Mouse (Mus musculus) heart, adult 9 months (tissue): ENCODE results near the gene Mest.

Experiments used
- DNase-seq, 2 experiments: peaks; one replicate each; pipeline ENCODE4 v3.0.0; 2022; ENCODE audit warnings: low spot score in 2 of 2

Mest gene

GRCm38 (mm10) chr6:30723331-30723730 is at the start of gene Mest:
Gene Mest, plus strand, starts transcription at chr6:30723547.
- no peak for DNase-seq

GRCm38 (mm10) chr6:30673764-30674561 is 49.4 kb upstream of the Mest start:
- DNase-seq = no peak

GRCm38 (mm10) chr6:30674714-30675280 is 48.5 kb upstream of the Mest start:
- peak in 1 of 2 experiments; percentile 17 for DNase-seq

GRCm38 (mm10) chr6:30675281-30675771 is 48.0 kb upstream of the Mest start:
- DNase-seq = peak; percentile 11 to 26

GRCm38 (mm10) chr6:30676506-30676905 is 46.8 kb upstream of the Mest start:
- DNase-seq = no peak

GRCm38 (mm10) chr6:30677591-30677990 is 45.8 kb upstream of the Mest start:
- DNase-seq = no peak

- no peak for DNase-seq
Measured at GRCm38 (mm10) chr6:30678482-30678881, 44.9 kb upstream of the Mest start.

- DNase-seq = no peak
Measured at GRCm38 (mm10) chr6:30679567-30679966, 43.8 kb upstream of the Mest start.

- no peak for DNase-seq
Measured at GRCm38 (mm10) chr6:30680442-30680841, 42.9 kb upstream of the Mest start.

GRCm38 (mm10) chr6:30681935-30682900 is 41.1 kb upstream of the Mest start:
- peak; percentile 34 to 38 for DNase-seq

GRCm38 (mm10) chr6:30684570-30684969 is 38.8 kb upstream of the Mest start:
- no peak for DNase-seq

- DNase-seq = no peak
Measured at GRCm38 (mm10) chr6:30687198-30687597, 36.1 kb upstream of the Mest start.

- no peak for DNase-seq
Measured at GRCm38 (mm10) chr6:30692826-30693225, 30.5 kb upstream of the Mest start.

GRCm38 (mm10) chr6:30693350-30693991 is 29.9 kb upstream of the Mest start, which contains the start of gene Cep41:
Gene Cep41, minus strand, starts transcription at chr6:30693749.
- DNase-seq = peak; percentile 96 to 97

GRCm38 (mm10) chr6:30694209-30694608 is 29.1 kb upstream of the Mest start:
- DNase-seq = no peak

GRCm38 (mm10) chr6:30695124-30695523 is 28.2 kb upstream of the Mest start:
- DNase-seq = no peak

GRCm38 (mm10) chr6:30697464-30697863 is 25.9 kb upstream of the Mest start:
- DNase-seq = no peak

GRCm38 (mm10) chr6:30698036-30698435 is 25.3 kb upstream of the Mest start:
- peak in 1 of 2 experiments; percentile 13 for DNase-seq

- peak; percentile 20 to 75 for DNase-seq
Measured at GRCm38 (mm10) chr6:30700182-30700581, 23.2 kb upstream of the Mest start.

GRCm38 (mm10) chr6:30702881-30703280 is 20.5 kb upstream of the Mest start:
- DNase-seq = no peak

- DNase-seq = no peak
Measured at GRCm38 (mm10) chr6:30703476-30703875, 19.9 kb upstream of the Mest start.
